Mouse (Mus musculus): ENCODE data around the gene Fbln2.
"Not testable (repeated sequence)": the region's sequence is repeated elsewhere in the genome, so short reads cannot be mapped to it uniquely, and the experiment has no call there.

DNA sequence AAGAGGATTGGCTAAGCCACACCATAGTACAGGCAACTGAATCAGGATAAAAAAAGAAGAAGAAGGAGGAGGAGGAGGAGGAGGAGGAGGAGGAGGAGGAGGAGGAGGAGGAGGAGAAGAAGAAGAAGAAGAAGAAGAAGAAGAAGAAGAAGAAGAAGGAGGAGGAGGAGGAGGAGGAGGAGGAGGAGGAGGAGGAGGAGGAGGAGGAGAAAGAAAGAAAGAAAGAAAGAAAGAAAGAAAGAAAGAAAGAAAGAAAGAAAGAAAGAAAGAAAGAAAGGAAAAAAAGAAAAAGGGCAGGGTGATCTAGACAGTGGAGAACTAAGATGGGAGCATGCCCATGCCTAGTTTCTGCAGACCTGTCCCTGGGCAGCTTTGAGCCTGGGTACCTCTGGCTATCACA, at the start of gene Fbln2:
- not testable (repeated sequence) for TF ChIP-seq CTCF (IDR thresholded peaks at IDR 0.05; ENCODE audit: borderline replicate concordance, insufficient read depth, low read length); POLR2A (IDR thresholded peaks at IDR 0.05; ENCODE audit: low read depth, low read length)
